Mouse (Mus musculus) adrenal gland, adult 10 weeks (tissue): ENCODE results near the gene Gm5724. TPM values are rescaled to one million over a fixed set of nuclear protein-coding genes. Genes with fewer than 3 reads are reported as not detected.

Experiments
- polyA plus RNA-seq: library from polyadenylated mRNA; stranded (reverse); fragments of 350-450 nt; fragmentation: Illumina TruSeq; extraction: RNeasy Lipid Tissue Mini Kit (QIAGEN cat#74804); gene quantifications from one replicate; pipeline ENCODE4 v1.2.3, GENCODE M21; 2014; ENCODE audit warnings: low read depth, low replicate concordance

Gm5724 gene
- polyA plus RNA-seq: not detected

DNA sequence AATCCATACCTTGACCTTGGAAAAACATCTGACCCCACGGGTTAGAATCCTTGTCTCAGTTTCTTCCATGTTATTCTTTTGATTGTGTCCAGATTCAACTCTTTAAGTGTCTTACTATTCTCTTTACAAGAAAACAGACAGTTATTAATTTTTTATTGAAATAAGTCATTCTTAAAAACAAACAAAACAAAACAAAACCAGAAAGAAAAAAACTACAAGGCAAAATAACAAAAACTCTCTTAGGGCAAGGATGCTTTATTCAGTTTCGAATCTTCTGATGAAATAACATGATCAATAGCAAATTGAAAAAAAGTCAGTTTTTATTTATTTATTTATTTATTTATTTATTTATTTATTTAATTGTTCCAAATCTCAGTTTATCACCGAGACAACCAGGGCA lies at the start of gene Gm5724:
Gene Gm5724, minus strand, starts transcription at position 101 of the 400 bp plus-strand sequence.

Other genes starting within 250 kb of the Gm5724 start
- gene Slco1c1, start 249.4 kb downstream of the Gm5724 start, polyA plus RNA-seq: 0.70 TPM
- gene Slco1b2, start 144.3 kb downstream of the Gm5724 start, polyA plus RNA-seq: not detected
- 0.87 TPM for gene Slco1a4, start 82.4 kb upstream of the Gm5724 start, polyA plus RNA-seq
- not detected for gene Slco1a1, start 173.2 kb upstream of the Gm5724 start, polyA plus RNA-seq
- not detected for gene Gm6614, start 237.6 kb upstream of the Gm5724 start, polyA plus RNA-seq